Mouse (Mus musculus): ENCODE results near the gene Cilp2.

The Cilp2 gene

GRCm38 (mm10) chr8:69887289-69888243 lies at the start of gene Cilp2:
Gene Cilp2, minus strand, starts transcription at chr8:69887687.
- DNase-seq (ENCODE audit: low spot score in 2 of 2), result no peak

DNA sequence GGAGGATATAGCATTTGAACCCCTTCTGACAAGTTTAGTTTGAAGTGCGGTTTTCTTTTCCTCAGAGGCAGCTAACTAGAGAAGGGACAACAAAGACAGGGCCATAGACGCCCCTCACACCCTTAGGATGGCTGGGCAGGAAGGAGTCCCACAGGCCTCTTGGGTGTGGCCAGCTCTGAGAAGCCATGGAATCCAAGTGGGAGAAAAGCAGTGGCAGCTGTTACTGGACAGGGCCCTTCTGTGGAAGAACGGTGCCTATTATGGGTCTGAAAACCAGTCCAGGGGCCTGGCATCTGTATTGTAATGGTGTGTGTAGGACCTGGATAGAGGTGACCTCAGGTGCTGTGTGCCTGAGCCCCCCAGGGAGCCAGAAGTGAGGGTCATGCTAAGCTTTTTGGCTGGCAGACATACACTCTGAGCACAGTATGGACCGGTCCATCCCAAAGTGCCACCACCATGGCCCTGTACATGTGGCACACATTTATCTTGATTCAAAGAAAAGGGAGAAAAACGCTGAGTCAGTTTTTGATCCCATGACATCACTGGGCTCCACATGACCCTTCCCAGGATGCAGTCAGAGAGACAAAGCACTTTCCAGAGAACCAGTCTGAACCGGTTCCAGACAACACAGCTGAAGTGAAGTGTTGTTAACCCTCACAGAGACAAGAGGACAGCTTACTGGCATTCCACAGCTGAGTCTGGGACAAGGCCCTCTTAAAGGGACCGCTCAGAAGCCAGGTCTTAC lies 48.7 kb upstream of the Cilp2 start:
- no peak for DNase-seq (ENCODE audit: low spot score in 2 of 2)

GRCm38 (mm10) chr8:69935431-69935830 lies 47.9 kb upstream of the Cilp2 start:
- DNase-seq (ENCODE audit: low spot score in 2 of 2), result no peak

DNA sequence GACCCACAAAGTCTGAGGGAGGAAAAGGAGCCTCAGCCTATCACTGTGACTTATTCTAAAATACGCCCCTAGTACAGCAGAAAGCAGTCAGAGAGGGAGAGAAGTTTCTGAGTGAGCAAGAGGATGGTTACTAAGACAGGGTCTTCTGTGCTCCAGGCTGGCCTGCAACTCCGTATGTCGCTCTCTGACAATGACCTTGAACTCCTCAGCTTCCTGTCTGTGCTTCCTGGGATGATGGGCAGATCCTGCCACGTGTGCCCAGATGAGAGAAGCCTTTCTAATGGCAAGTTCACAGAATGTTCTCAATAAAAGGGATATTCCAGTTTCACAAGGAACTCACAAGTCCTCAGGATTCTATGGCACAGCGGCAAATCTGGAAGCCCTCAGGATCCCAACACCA lies 47.1 kb upstream of the Cilp2 start:
- DNase-seq (ENCODE audit: low spot score in 2 of 2), result no peak

DNA sequence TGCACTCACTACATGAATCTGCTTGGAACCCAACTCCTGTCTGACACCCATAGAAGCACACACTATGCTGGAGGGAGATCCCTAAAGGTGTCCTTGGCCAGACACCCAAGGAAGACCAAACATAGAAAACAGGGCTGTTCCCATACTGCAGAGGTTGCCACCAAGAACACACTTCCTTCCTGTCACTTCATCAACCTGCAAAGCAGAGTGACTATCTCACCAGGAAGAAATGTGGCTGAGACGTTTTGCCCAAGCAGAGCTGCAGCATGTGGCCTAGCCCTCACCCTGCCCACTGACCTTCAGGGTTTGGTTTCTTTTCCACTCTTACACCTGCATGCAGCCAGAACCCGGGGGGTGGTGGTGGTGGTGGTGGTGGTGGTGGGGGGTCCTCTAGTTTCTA lies 46.3 kb upstream of the Cilp2 start:
- no peak for DNase-seq (ENCODE audit: low spot score in 2 of 2)

- no peak for DNase-seq (ENCODE audit: low spot score in 2 of 2)
These were observed 39.4 kb upstream of the Cilp2 start for GRCm38 (mm10) chr8:69926901-69927300.

DNA sequence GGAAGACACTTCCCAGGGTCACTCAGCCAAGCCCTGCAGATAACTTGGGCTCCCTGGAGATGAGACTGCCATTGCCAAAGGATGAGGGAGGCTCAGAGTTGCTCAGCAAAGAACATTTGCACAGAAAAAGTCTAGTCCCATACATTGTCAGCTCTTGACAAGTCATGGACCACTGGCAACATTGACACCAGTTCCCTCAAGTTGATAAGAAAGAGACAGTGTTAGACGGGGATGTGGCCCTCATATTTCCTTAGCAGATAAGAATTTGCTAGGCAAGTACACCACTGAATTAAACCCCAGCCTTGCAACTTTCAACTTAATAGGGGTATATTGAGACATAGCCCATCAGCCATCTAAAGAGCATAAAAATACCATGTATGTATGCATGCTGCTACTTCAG lies 36.5 kb upstream of the Cilp2 start:
- DNase-seq (ENCODE audit: low spot score in 2 of 2), result no peak

- no peak for DNase-seq (ENCODE audit: low spot score in 2 of 2)
These were observed 33.7 kb upstream of the Cilp2 start for GRCm38 (mm10) chr8:69921141-69921540.

DNA sequence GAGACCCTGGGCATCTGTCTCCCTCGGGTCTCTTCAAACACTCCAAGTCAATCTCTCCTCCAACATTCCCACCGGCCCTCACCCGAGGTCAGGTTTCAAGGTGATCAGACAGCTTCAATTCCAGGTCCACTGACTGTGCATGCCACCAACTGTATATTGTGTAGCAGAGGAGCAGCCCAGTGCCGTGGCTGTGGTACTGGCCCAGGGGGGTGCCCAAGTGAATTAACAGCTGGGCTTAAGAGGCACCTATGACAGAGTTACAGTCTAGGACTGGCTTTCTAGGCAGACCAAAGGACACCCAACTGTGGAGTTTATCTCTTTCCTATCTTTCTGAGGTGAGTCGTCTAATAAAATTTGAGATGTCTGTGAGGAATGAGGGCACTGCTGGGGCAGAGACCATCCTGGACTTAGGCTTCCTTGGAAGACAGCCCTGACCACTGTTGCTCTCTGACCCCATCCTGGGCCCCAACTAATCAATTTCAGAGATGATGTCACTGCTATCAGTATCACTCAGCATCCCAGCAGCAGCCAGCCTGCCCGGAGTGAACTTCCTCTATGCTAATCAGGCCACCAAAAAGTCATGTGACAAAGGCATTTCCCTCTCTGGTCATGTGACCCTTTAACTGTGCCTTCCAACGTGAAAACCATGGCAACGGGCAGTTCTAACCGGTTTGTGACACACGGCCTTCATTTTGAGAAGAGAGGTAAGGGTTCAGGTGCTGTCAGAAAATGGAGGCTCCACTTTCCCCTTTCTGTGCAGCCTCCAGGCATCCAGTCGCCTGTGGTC lies 32.6 kb upstream of the Cilp2 start:
- no peak for DNase-seq (ENCODE audit: low spot score in 2 of 2)

- peak; percentile 81 to 89 for DNase-seq (ENCODE audit: low spot score in 2 of 2)
These were observed 31.5 kb upstream of the Cilp2 start for GRCm38 (mm10) chr8:69919010-69919409.

- DNase-seq (ENCODE audit: low spot score in 2 of 2), result no peak
These were observed 31.0 kb upstream of the Cilp2 start for GRCm38 (mm10) chr8:69918506-69918905.

DNA sequence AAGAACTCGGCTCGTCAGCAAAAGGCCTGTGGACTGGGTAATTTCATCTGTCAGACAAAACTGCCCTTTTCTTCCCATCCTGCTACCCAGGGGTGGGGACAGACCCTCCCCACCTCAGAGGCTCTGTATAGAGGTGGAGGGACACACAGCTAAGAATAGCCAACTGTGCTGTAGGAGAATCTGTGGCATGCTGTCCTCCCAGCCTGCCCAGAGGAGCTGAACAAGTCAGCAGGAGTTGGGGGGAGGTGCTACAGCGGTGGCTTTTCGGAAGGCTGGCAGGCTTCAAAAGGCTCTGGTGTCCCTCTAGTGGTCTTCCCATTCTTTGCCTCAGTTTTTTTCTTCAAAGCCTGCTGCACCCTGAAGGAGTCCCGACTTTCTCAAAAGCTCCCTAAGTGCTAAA lies 28.3 kb upstream of the Cilp2 start:
- peak in 1 of 2 experiments; percentile 48 for DNase-seq (ENCODE audit: low spot score in 2 of 2)

DNA sequence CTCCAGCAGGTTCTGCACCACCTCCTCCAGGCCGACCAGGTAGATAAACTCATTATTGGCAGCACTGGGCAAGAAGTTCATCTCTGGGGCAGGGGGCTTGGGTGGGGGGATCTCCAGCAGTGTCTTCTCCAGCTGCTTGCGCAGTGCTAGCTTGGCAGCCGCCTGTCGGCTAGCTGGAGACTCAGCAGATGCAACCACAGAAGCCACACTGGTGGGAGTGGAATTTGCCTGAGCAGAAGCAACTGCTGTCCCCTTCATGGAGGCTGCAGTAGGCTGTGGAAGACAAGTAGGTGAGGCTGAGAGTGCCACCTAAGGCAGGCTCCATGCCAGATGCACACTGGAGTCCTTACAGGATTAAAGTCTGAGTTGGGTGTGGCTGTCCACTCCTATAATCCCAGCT lies 27.0 kb upstream of the Cilp2 start:
- DNase-seq (ENCODE audit: low spot score in 2 of 2), result no peak

DNA sequence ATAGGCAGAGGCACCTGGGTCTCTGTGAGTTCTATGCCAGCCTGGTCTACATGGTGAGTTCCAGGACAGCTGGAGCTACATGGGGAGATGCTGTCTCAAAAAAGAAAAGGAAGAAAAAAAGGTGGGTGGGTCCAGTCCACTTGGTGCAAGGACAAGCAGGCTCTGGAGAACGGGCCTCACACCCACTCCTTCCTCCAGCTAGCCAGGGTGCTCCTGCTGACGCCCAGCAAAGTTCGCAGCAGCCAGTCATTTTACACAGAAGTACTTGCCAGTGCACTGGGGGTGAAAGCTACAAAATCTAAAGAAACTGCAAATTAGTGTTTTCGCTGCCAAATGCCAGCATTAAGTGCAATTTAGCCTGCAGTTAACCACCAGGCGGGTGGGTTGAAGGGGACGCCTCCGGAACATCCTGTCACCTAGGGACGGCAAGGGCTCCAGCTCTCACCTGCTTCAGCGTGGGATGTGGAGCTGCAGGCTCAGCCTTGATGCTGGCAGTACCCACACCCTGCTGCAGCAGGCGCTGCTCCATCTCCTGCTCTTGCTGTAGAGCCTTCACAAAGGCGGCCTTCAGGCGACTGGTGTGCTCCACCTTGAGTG lies 25.1 kb upstream of the Cilp2 start:
- DNase-seq (ENCODE audit: low spot score in 2 of 2), result peak; percentile 56 to 61

- DNase-seq (ENCODE audit: low spot score in 2 of 2), result no peak
These were observed 24.4 kb upstream of the Cilp2 start for GRCm38 (mm10) chr8:69911917-69912316.

GRCm38 (mm10) chr8:69907106-69907505 lies 19.6 kb upstream of the Cilp2 start:
- no peak for DNase-seq (ENCODE audit: low spot score in 2 of 2)

GRCm38 (mm10) chr8:69906260-69906659 lies 18.8 kb upstream of the Cilp2 start:
- DNase-seq (ENCODE audit: low spot score in 2 of 2), result no peak

DNA sequence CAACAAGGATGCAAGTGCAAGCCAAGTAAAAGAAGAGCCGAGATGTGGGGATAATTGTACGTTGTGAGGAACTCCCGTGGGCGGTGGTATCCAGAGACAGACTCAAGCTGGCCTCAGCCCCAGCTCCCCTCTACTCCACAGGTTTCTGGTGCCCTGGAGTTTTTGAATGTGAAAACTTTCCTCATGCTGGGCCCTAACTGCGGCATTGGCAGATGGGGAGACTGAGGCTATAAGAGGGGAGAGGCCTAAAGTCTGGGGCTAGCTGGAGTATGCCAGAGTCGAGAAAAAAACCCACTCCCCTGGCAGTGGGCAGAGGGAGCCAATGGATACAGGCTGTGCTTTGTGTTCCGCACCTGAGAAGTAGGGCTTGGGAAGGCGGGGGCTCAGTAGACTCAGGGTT lies 16.6 kb upstream of the Cilp2 start:
- DNase-seq (ENCODE audit: low spot score in 2 of 2), result no peak

GRCm38 (mm10) chr8:69903063-69903542 lies 15.6 kb upstream of the Cilp2 start:
- DNase-seq (ENCODE audit: low spot score in 2 of 2), result peak; percentile 99

- DNase-seq (ENCODE audit: low spot score in 2 of 2), result peak in 1 of 2 experiments; percentile 53
These were observed 14.9 kb upstream of the Cilp2 start, which contains the start of the genes Tssk6, Ndufa13 and Yjefn3 for GRCm38 (mm10) chr8:69902163-69903062. Gene Tssk6, plus strand, starts transcription at chr8:69902184. Gene Ndufa13, minus strand, starts transcription at chr8:69902558. Gene Yjefn3, minus strand, starts transcription at chr8:69902712.

All from right cerebral cortex, adult 2 months (tissue).